Mouse (Mus musculus) intestine, postnatal 0 days (tissue): ENCODE measurements around the gene Nlrp1b. TPM values are rescaled to one million over a fixed set of nuclear protein-coding genes. Genes with fewer than 3 reads are reported as not detected.

ENCODE experiments used
- ATAC-seq: fragments of 200-750 bp; cut with Nextera tagmentation; 2 replicates; pipeline ENCODE4 v1.8.0; 2017; ENCODE audit warnings: mild to moderate bottlenecking, moderate TSS enrichment, moderate library complexity
- H3K27ac ChIP-seq: fragments of 300-500 bp; sonication (generic); 2 replicates; pipeline ENCODE4 v1.5.1; 2014; ENCODE audit warnings: mild to moderate bottlenecking, low read depth, low read length, moderate library complexity
- H3K27me3 ChIP-seq: fragments of 300-500 bp; sonication (generic); replicated peaks from 2 replicates; pipeline ENCODE4 v1.6.1; 2014; ENCODE audit warnings: low read length, mixed read lengths; ENCODE audit not compliant: control insufficient read depth, insufficient read depth
- H3K36me3 ChIP-seq: fragments of 300-500 bp; sonication (generic); 2 replicates; pipeline ENCODE4 v1.6.1; 2014; ENCODE audit warnings: mild to moderate bottlenecking, moderate library complexity; ENCODE audit not compliant: control insufficient read depth, insufficient read depth
- H3K4me1 ChIP-seq: fragments of 300-500 bp; sonication (generic); replicated peaks from 2 replicates; pipeline ENCODE4 v1.6.1; 2014; ENCODE audit warnings: antibody characterized with exemption, low read length, mixed read lengths; ENCODE audit not compliant: control insufficient read depth, insufficient read depth
- H3K4me2 ChIP-seq: fragments of 300-500 bp; sonication (generic); replicated peaks from 2 replicates; pipeline ENCODE4 v1.6.1; 2014; ENCODE audit warnings: low read depth, mild to moderate bottlenecking, moderate library complexity
- H3K4me3 ChIP-seq: fragments of 300-500 bp; sonication (generic); 2 replicates; pipeline ENCODE4 v1.5.1; 2014; ENCODE audit warnings: low read depth, low read length
- H3K9ac ChIP-seq: fragments of 300-500 bp; sonication (generic); 2 replicates; pipeline ENCODE4 v1.6.1; 2014; ENCODE audit warnings: mild to moderate bottlenecking, low read depth, low read length
- H3K9me3 ChIP-seq: fragments of 300-500 bp; sonication (generic); 2 replicates; pipeline ENCODE4 v1.6.1; 2016; ENCODE audit warnings: mixed run types; ENCODE audit not compliant: control insufficient read depth
- CTCF ChIP-seq: sonication (generic); IDR thresholded peaks from 2 replicates; pipeline ENCODE4 v1.5.1; 2016; ENCODE audit warnings: low read depth, mild to moderate bottlenecking, control low read depth, antibody characterized with exemption, moderate library complexity
- WGBS: fragments of 180-500 bp; shearing (Covaris S2); extraction: QIAGEN DNeasy Blood & Tissue Kit; methylation state at CpG from one replicate; pipeline ENCODE4 v1.1.7; 2014; 5-methylcytosine and 5-hydroxymethylcytosine counted together
- polyA plus RNA-seq: library from polyadenylated mRNA; unstranded; fragments of >200 nt; fragmentation: Nextera tagmentation; extraction: Ambion mirVana; gene quantifications from 2 replicates; pipeline ENCODE4 v1.2.1, GENCODE M21; 2015

Gene Nlrp1b
- polyA plus RNA-seq, 1 experiment from 2014 or later: 0.10 TPM

DNA sequence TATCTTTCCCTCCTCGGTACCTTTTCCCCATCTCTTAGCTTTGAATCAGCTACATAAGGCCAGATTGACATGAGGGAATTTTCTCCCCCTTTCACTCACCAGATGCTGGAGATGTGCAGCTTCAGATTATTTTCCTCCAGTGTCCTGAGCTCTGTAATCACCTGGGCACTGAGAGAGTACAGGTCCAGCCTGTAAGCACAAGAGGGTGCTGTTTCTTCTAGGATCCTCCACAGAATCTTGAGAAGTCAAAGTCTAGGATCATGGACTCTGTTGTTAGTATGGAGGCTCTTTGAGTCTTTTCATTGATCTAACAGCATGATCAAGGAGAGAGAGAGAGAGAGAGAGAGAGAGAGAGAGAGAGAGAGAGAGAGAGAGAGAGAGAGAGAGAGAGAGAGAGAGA is 60.9 kb downstream of the Nlrp1b start:
- TF ChIP-seq CTCF: peak; percentile 64
- Histone ChIP-seq H3K36me3 (no peaks in the 10 kb centered on the region), H3K27ac (no peak overlapping the region), H3K4me3 (no peak overlapping the region), H3K4me2 (no peak overlapping the region), H3K9me3 (no peaks in the 10 kb centered on the region), H3K4me1 (no peaks in the 10 kb centered on the region), H3K9ac (no peak overlapping the region), H3K27me3 (no peaks in the 10 kb centered on the region)
- ATAC-seq: no peak
- 58% methylated on average over 1 of the region's 1 CpGs for WGBS

DNA sequence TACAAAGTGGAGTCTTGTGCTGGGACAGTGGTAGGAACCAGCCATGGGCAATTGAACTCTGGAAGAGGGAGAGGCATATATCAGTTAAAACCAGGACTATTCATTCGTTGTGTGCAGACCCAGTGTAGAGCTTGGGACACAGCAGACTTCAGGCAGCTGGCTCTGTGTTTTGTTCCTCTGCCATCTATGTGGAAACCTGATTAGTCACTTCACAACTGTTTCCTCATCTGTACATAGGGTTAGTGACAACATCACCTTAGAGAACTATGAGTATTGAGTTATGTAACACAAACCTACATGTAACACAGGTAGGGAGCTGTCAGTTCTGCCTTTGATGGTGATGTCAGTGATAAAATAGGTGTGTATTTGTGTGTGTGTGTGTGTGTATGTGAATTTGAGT is 66.4 kb downstream of the Nlrp1b start:
- Histone ChIP-seq H3K36me3 (no peaks in the 10 kb centered on the region), H3K4me2 (no peak overlapping the region), H3K9ac (no peak overlapping the region), H3K4me1 (no peaks in the 10 kb centered on the region), H3K27ac (no peak overlapping the region), H3K27me3 (no peaks in the 10 kb centered on the region), H3K9me3 (no peaks in the 10 kb centered on the region), H3K4me3 (no peak overlapping the region)
- ATAC-seq: no peak
- no peak for TF ChIP-seq CTCF
- 46% methylated on average over 1 of the region's 1 CpGs for WGBS

DNA sequence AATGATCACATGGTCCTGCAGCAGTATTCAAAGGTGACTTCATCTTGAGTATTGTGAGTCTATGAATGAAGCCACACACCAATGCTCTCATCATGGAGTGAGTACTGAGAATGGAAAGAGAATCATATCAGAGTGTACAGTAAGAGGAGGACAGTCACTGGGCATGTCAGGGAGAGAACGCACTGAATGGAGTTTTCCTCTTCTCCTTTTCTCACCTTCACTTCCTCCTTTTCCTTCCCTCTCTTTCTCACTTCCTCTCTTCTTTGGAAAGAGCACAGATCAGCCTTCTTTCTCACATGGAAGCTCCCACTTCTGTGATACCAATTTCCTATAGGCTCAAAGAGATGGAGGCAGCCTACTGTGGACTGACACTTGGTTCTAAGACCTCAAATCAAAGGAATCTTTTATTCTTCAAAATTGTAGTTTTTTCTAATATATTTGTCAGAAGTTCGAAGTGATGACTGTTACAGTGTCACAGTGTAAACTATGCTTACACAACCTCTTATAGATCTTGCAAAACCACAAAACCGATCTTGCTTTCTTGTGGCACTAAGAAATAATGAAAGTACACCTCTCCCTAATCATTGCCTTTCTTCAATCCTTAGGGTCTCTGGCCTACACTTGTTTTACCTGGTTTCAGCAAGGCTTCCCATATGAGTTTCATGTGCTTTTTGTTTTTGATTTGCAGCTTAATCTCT is 70.9 kb downstream of the Nlrp1b start:
- Histone ChIP-seq H3K4me3 (no peak overlapping the region), H3K27ac (no peak overlapping the region), H3K4me1 (no peaks in the 10 kb centered on the region), H3K4me2 (no peak overlapping the region), H3K9me3 (no peaks in the 10 kb centered on the region), H3K27me3 (no peaks in the 10 kb centered on the region), H3K36me3 (no peaks in the 10 kb centered on the region), H3K9ac (no peak overlapping the region)
- WGBS: 64% methylated on average over 3 of the region's 3 CpGs
- TF ChIP-seq CTCF: no peak
- ATAC-seq: no peak

- no peaks in the 10 kb centered on the region for H3K27me3 ChIP-seq
- 84% methylated on average over 1 of the region's 1 CpGs for WGBS
- no peak overlapping the region for H3K27ac ChIP-seq
- ATAC-seq: no peak
- no peak for TF ChIP-seq CTCF
- H3K4me3 ChIP-seq: no peak overlapping the region
- H3K9ac ChIP-seq: no peak overlapping the region
- H3K4me2 ChIP-seq: no peak overlapping the region
- no peaks in the 10 kb centered on the region for H3K36me3 ChIP-seq
- no peaks in the 10 kb centered on the region for H3K4me1 ChIP-seq
- H3K9me3 ChIP-seq: no peaks in the 10 kb centered on the region
Measured at GRCm38 (mm10) chr11:71155272-71155671, 75.3 kb downstream of the Nlrp1b start.

DNA sequence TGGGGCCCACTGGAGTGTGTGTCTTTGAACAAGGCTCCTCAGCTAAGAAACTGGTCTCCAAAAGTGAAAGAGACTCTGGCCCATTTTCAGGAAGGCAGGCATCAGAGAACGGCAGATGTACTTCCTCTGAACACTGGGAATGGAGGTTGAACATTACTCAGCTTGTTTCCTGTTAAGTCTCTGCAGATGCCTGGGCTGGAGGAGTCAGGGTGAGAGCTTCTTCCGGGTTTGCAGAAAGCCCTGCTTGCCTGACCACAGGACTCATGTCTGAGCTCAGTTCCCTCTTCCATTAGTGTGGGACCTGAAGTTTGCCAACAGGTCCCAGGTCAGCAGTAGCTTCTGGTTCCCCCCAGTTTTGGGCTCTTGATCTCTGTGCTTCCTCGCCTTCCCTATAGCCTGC is 85.9 kb downstream of the Nlrp1b start, which contains the start of gene Nlrp1a:
TSS of gene Nlrp1a (minus strand) at position 44 of the 400 bp plus-strand sequence.
- H3K27ac ChIP-seq: no peak within 1 kb of the TSS
- H3K9me3 ChIP-seq: no peaks in the 10 kb centered on the region
- H3K36me3 ChIP-seq: no peaks in the 10 kb centered on the region
- TF ChIP-seq CTCF: no peak
- ATAC-seq: no peak
- 63% methylated on average over 3 of the region's 3 CpGs for WGBS
- no peaks in the 10 kb centered on the region for H3K27me3 ChIP-seq
- H3K4me3 ChIP-seq: no peak within 1 kb of the TSS
- no peaks in the 10 kb centered on the region for H3K4me1 ChIP-seq
- no peak within 1 kb of the TSS for H3K4me2 ChIP-seq
- no peak within 1 kb of the TSS for H3K9ac ChIP-seq

GRCm38 (mm10) chr11:71142031-71142430 is 88.5 kb downstream of the Nlrp1b start:
- no peak overlapping the region for H3K9ac ChIP-seq
- H3K4me3 ChIP-seq: no peak overlapping the region
- TF ChIP-seq CTCF: no peak
- 76% methylated on average over 1 of the region's 1 CpGs for WGBS
- H3K4me2 ChIP-seq: no peak overlapping the region
- no peaks in the 10 kb centered on the region for H3K36me3 ChIP-seq
- H3K4me1 ChIP-seq: no peaks in the 10 kb centered on the region
- no peaks in the 10 kb centered on the region for H3K27me3 ChIP-seq
- no peak for ATAC-seq
- no peak overlapping the region for H3K27ac ChIP-seq
- H3K9me3 ChIP-seq: no peaks in the 10 kb centered on the region
